Mouse (Mus musculus): ENCODE results near the gene Ncam1. TPM values are rescaled to one million over a fixed set of nuclear protein-coding genes. Genes with fewer than 3 reads are reported as not detected.
A peak's percentile ranks its signal among the peaks of the same experiment; 100 is the strongest.

The Ncam1 gene
- polyA plus RNA-seq (2016; fragmentation: Nextera tagmentation; extraction: Ambion mirVana), result 26.9 and 30.2 TPM in 2 replicates

DNA sequence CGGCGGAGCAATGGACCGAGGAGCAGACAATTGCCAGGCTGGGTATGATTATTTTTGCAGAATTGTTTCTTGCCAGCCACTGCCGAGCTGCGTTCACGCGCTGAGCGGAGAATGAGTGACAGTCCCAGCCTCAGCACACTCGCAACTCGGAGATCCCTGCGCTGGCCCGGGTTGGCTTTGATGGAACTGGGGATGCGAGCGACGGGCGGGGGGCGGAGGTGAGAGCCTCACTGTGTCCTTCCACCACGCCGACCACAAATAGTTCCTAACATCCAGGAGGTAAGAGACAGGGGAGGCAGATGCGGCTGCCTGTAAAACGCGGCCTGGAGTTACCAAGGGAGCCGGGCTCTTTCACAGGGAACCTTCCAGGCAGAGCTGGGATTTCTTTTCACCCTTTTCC, at the start of gene Ncam1:
Gene Ncam1 (minus strand): TSS at position 120 of the 400 bp plus-strand sequence.
- Histone ChIP-seq H3K27me3 (ENCODE audit: poor library complexity, severe bottlenecking) (peaks cover 45% of the 10 kb centered on the region), H3K4me3 (peak within 1 kb of the TSS; percentile 85), H3K4me1 (peaks cover 27% of the 10 kb centered on the region), H3K36me3 (replicated peaks) (no peaks in the 10 kb centered on the region), H3K27ac (peak within 1 kb of the TSS; percentile 86), H3K9me3 (no peaks in the 10 kb centered on the region)
- 1% methylated on average over 23 of the region's 23 CpGs for WGBS
- peak; percentile 97 for DNase-seq (ENCODE audit: extremely low spot score, low spot score)

DNA sequence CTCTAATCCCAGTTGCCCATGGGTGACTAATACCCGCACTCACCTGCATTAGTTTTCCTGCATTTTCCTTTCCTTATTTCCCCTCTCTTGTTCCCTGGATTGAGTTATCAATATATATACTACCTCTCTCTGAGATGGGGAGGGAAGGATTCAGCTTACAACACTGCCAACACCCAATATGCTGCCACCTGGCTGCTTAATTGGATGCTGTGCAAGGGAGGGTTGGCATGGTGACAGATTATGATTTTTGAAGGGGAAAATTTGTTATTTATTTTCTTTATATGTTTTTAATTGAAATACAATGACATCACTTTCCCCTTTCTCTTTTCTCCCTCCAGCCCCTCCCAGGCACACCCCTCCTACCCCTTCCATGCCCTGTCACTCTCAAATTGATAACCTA, 35.3 kb upstream of the Ncam1 start:
- Histone ChIP-seq H3K36me3 (replicated peaks) (no peaks in the 10 kb centered on the region), H3K4me1 (0 out of 2 replicates have a peak, but pooled peaks cover 5% of the 10 kb centered on the region), H3K27me3 (ENCODE audit: poor library complexity, severe bottlenecking) (no peaks in the 10 kb centered on the region), H3K9me3 (no peaks in the 10 kb centered on the region), H3K27ac (no peak overlapping the region), H3K4me3 (no peak overlapping the region)
- DNase-seq (ENCODE audit: extremely low spot score, low spot score), result no peak
- 93% methylated on average over 1 of the region's 1 CpGs for WGBS

DNA sequence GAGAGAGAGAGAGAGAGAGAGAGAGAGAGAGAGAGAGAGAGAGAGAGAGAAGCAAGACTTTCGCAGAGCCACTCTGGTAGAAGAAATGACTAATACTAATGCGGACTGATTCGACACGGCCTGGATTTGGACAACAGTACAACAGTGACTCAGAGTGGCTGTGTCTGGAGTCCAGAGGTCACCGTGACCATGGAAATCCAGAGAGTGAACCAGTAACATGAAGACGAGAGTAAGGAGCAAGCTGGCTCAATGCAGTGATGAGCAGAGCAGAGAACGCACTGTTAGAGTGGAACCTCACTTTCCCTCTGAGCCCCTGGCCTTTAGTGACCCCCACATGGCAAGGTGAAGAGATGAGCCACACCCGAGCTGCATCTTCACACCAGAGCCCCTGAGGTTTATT, 28.9 kb upstream of the Ncam1 start:
- Histone ChIP-seq H3K4me1 (0 out of 2 replicates have a peak, but pooled peaks cover 5% of the 10 kb centered on the region), H3K27me3 (ENCODE audit: poor library complexity, severe bottlenecking) (no peaks in the 10 kb centered on the region), H3K4me3 (no peak overlapping the region), H3K9me3 (no peaks in the 10 kb centered on the region), H3K27ac (no peak overlapping the region), H3K36me3 (replicated peaks) (no peaks in the 10 kb centered on the region)
- no peak for DNase-seq (ENCODE audit: extremely low spot score, low spot score)
- WGBS, result 89% methylated on average over 8 of the region's 8 CpGs

DNA sequence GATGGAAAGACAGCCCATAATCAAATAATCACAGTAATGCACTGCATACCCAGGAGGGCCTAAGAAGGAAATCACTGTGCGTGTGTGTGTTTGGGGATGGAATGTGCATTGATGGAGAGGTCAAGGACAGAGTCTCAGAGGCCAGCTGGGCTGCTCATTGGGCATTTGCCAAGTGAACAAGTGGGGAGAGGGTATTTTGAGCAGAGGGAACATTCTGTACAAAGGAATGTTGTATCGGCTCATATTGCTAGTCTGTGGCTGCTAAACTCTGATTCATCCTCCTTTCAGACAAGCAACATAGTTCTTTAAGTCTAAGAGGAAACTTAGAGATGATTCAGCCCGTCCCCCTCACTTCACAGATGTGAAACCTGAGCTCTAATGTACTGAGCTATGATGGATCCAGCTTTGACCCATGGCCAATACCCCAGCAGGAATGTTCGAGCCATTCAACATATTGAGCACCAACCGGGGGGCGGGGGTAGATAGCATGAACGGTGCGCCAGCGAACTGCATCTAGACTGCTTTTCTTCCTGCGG, 17.5 kb upstream of the Ncam1 start:
- Histone ChIP-seq H3K27me3 (ENCODE audit: poor library complexity, severe bottlenecking) (no peaks in the 10 kb centered on the region), H3K9me3 (no peaks in the 10 kb centered on the region), H3K27ac (no peak overlapping the region), H3K36me3 (replicated peaks) (no peaks in the 10 kb centered on the region), H3K4me3 (no peak overlapping the region), H3K4me1 (peaks cover 10% of the 10 kb centered on the region)
- WGBS, result 87% methylated on average over 10 of the region's 10 CpGs
- DNase-seq (ENCODE audit: extremely low spot score, low spot score), result no peak

DNA sequence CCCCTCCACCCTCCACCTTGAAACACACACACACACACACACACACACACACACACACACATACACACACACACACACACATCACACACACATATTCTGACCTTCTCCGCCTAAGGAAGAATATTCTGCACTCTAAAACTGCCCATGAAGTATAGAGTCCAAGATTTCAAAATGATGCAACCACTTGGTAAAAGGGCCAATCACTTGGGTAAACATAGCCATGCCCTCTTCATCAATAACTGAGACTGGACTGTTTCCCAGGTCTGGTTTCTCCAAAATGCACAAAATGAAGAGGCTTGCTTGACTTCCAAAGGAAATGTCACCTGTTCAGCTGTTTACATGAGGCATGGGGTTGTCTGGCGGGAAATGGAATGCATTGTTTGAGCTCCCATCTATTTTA, 15.7 kb upstream of the Ncam1 start:
- WGBS, result 90% methylated on average over 2 of the region's 2 CpGs
- no peak for DNase-seq (ENCODE audit: extremely low spot score, low spot score)
- Histone ChIP-seq H3K27me3 (ENCODE audit: poor library complexity, severe bottlenecking) (no peaks in the 10 kb centered on the region), H3K4me1 (peaks cover 10% of the 10 kb centered on the region), H3K4me3 (no peak overlapping the region), H3K36me3 (replicated peaks) (no peaks in the 10 kb centered on the region), H3K9me3 (no peaks in the 10 kb centered on the region), H3K27ac (no peak overlapping the region)

DNA sequence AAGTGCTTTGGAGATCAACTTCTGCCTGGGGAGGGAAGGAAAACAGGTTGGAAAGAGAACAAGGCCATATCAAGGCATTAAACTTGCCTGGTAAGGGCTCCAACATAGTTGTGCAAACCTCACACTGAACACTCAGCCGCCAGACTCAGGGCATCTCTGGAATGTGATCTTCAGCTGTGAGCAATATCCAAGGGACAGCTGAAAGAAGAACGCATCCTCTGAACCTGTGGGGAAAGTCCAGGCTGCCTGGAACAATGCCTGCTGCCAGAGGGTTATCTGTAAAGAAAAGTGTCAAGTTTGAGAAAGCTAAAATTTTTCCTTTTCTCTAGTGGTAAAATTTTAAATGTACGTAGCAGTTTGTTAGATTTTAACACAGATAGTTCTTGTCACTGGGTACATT, 4.5 kb upstream of the Ncam1 start:
- DNase-seq (ENCODE audit: extremely low spot score, low spot score), result no peak
- peaks cover 7% of the 10 kb centered on the region; the same call in 1 of the 2 replicates for H3K4me1 ChIP-seq
- 69% methylated on average over 3 of the region's 3 CpGs for WGBS
- no peak overlapping the region for H3K4me3 ChIP-seq
- H3K9me3 ChIP-seq, result no peaks in the 10 kb centered on the region
- no peaks in the 10 kb centered on the region for H3K36me3 ChIP-seq (replicated peaks)
- H3K27me3 ChIP-seq (ENCODE audit: poor library complexity, severe bottlenecking), result peaks cover 20% of the 10 kb centered on the region
- no peak overlapping the region for H3K27ac ChIP-seq

DNA sequence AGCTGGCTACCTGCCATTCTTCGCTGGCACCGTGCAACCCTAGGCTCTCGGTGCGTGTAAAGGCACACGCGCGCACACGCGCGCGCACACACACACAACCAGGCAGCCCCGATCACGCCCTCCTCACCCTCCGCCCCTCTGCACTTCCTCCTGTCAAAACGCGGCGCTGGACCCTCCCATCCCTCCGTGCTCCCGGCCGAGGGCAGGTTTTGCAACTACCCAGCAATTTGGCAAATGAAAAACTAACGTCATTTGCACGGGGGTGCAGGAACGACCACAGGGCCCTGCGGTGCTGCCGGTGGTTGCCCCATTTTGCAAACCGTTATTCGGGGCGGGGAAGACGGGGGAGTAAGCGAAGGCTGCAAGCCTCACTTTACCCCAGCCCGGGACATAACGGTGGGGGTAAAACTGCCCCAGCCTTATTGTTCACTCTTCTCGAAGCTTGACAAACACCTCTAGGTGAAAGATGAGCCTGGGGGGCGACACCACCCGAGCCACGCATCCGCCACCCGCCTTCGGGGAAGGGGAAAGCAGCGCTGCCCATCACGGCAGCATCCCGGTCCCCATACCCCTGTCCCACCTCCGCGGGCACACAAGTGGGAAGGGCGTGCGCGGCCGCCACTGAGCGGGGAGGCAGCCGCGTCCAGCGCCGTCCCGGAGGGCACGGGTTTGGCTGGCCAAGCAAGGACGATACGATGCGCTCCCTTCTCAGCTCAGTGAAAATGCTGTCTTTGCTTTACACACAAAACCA, 729 bp downstream of the Ncam1 start:
- WGBS, result under 1% methylated on average over 58 of the region's 58 CpGs
- peak; percentile 61 for DNase-seq (ENCODE audit: extremely low spot score, low spot score)
- peaks cover 45% of the 10 kb centered on the region for H3K27me3 ChIP-seq (ENCODE audit: poor library complexity, severe bottlenecking)

DNA sequence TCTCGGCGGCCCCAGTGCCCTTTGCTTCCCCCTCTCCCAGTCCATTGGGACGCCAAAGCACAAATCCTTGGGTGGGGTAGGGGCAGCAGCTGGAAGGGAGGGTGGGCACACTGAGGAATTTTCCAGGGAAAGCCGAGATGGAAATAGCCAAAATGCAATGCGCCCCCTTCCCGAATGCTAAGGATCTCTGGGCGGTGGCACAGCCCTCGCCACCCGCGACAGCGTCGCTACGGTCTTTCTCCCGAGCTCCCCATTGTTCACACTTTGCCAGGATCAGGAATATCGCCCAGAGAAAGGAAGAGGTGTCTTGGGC, 1.3 kb downstream of the Ncam1 start:
- H3K27me3 ChIP-seq (ENCODE audit: poor library complexity, severe bottlenecking), result peaks cover 45% of the 10 kb centered on the region
- peaks cover 27% of the 10 kb centered on the region for H3K4me1 ChIP-seq
- H3K27ac ChIP-seq, result peak overlapping the region; percentile 86
- no peaks in the 10 kb centered on the region for H3K36me3 ChIP-seq (replicated peaks)
- WGBS, result under 1% methylated on average over 15 of the region's 15 CpGs
- H3K4me3 ChIP-seq, result peak overlapping the region; percentile 85
- no peaks in the 10 kb centered on the region for H3K9me3 ChIP-seq
- DNase-seq (ENCODE audit: extremely low spot score, low spot score), result no peak

More for the DNA sequence above, 729 bp downstream of the Ncam1 start:
- Histone ChIP-seq H3K4me1 (peaks cover 27% of the 10 kb centered on the region), H3K36me3 (replicated peaks) (no peaks in the 10 kb centered on the region), H3K27ac (peak overlapping the region; percentile 86), H3K4me3 (peak overlapping the region; percentile 85), H3K9me3 (no peaks in the 10 kb centered on the region)

DNA sequence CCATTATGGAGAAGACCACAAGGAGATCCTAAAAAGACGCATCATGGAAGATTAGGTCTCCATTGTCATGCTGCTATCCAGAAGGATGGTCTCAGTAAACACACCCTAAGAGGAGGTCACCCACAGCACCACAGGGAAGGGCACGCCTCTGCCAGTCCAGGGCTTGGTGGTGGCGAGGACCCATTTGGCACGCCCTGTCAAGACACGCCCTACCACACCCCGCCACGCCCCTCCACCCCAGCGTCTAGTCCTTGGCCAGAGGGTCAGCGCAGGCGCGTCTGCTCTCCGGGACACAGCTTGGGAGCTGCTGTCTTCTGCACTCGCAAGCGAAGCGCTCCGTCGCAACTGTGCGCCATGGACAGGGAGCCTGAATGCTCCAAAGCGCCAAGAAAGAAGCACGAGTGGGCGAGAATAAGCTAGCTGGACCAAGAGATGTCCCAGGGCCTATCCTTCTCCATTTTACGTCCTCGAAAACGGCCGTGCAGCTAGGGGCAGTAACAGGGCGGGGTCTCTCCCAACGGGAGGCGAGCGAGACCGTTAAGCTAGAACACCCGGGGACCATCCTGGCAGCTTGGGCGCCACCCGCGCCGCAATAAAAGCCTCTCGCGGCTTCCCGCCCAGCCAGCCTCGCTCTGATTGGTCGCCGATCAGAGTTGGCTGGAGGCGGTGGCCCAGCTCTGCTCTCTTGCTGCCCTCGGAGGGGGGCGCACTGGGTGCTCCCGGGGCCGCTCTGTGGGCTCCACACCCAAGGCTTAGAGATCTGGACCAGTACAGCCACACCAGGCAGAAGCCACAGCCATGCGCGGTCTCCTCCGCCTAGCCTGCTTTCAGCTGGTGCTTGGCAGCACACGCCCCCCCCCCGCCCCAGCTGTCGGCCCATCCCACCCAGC, 1.9 kb downstream of the Ncam1 start:
- Histone ChIP-seq H3K9me3 (no peaks in the 10 kb centered on the region), H3K36me3 (replicated peaks) (no peaks in the 10 kb centered on the region), H3K4me1 (peaks cover 27% of the 10 kb centered on the region), H3K4me3 (peak overlapping the region; percentile 85), H3K27me3 (ENCODE audit: poor library complexity, severe bottlenecking) (peaks cover 45% of the 10 kb centered on the region), H3K27ac (peak overlapping the region; percentile 86)
- 0% methylated on average over 51 of the region's 52 CpGs for WGBS
- DNase-seq (ENCODE audit: extremely low spot score, low spot score), result peak; percentile 73

DNA sequence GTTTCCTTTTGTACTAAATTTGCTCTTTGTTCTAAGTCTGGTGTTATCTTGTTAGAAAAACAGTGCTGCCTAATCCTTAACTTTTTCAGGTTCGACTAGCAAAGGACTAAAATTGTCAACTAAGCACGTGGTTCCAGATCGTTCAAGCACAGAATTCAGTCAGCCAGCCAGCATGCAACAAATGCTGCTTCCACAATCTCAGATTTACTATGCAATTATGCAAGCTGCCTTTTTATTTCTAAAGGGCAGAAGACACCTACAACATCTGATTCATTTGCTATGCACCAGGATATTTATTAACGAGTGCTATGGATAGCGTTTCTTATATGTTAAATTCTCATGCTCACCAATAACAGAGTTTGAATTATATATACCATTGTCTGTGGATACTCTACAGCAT, 2.8 kb downstream of the Ncam1 start:
- Histone ChIP-seq H3K4me3 (no peak overlapping the region), H3K36me3 (replicated peaks) (no peaks in the 10 kb centered on the region), H3K9me3 (no peaks in the 10 kb centered on the region), H3K27ac (no peak overlapping the region), H3K4me1 (peaks cover 27% of the 10 kb centered on the region), H3K27me3 (ENCODE audit: poor library complexity, severe bottlenecking) (peaks cover 40% of the 10 kb centered on the region)
- DNase-seq (ENCODE audit: extremely low spot score, low spot score), result no peak
- WGBS, result 62% methylated on average over 5 of the region's 5 CpGs

DNA sequence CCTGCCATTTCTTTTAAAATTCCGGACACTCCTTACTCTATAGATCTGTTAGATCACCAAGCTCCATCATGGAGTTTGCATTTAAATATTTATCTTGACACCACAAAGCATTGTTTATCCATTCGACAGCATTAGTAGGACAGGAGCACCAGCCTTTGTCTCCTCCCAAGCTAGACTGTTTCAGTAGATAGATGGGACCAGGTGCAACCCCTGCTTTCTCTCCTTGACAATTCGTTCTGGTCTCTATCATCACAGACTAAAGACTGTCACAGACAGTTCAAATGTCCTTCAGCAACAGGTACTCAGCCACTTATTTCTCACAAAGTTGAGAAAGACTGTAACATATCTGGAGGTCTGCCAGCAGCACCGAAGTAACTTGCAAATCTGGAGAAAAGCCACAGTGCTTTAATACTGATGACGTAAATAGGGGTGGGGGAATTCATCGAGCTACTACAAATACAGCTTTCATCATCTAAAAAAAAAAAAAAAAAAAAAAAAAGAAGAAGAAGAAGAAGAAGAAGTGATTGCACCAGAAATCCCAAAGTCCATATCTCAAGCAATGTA, 4.7 kb downstream of the Ncam1 start:
- peaks cover 24% of the 10 kb centered on the region for H3K27me3 ChIP-seq (ENCODE audit: poor library complexity, severe bottlenecking)
- no peak for DNase-seq (ENCODE audit: extremely low spot score, low spot score)
- H3K27ac ChIP-seq, result no peak overlapping the region
- H3K36me3 ChIP-seq (replicated peaks), result no peaks in the 10 kb centered on the region
- H3K9me3 ChIP-seq, result no peaks in the 10 kb centered on the region
- H3K4me1 ChIP-seq, result peaks cover 23% of the 10 kb centered on the region
- no peak overlapping the region for H3K4me3 ChIP-seq
- WGBS, result 86% methylated on average over 6 of the region's 6 CpGs

DNA sequence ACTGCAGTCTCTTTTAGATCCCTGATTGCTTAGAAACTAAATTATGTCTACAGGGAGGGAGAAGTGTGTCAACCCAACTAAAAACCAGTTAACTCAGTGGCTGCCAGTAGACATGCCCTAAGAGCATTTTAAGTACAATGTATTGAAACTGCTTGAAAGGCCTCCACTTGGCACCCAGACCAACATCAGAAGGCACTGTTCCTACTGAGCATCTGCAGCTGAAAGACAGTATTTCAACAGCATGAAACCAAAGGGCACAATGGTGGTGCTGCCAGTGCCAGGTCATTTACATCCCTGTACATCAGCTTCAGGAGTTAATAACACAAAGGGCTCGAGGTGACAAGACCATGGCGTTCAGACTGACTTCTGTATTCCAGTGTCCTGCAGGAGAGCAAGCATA, 5.5 kb downstream of the Ncam1 start:
- DNase-seq (ENCODE audit: extremely low spot score, low spot score), result no peak
- Histone ChIP-seq H3K36me3 (replicated peaks) (no peaks in the 10 kb centered on the region), H3K4me1 (peaks cover 20% of the 10 kb centered on the region), H3K27ac (no peak overlapping the region), H3K27me3 (ENCODE audit: poor library complexity, severe bottlenecking) (peaks cover 24% of the 10 kb centered on the region), H3K9me3 (no peaks in the 10 kb centered on the region), H3K4me3 (no peak overlapping the region)
- WGBS, result 76% methylated on average over 2 of the region's 2 CpGs
